In genomic region chr7:25106790-25107502, GRCm38 (mm10) we compare ENCODE assay signal across 15 mouse cellular contexts. TPM values are rescaled to one million over a fixed set of nuclear protein-coding genes. Genes with fewer than 3 reads are reported as not detected.
DNase-seq lines count a peak whose midpoint lies in the region; ATAC-seq lines count a peak whose summit lies in the region.
"Had no signal": no experiment of that assay in that cellular context is flagged by ENCODE, and none has a peak within 500 bp of the region (broad histone marks: within the 10 kb centered on the region; RNA-seq: fewer than 3 reads in every experiment).

No protein-coding gene starts in this region.

- H3K9me3 ChIP-seq in hindbrain, embryonic 10.5 days = no peaks in the 10 kb centered on the region
- H3K9me3 ChIP-seq in hindbrain, embryonic 16.5 days (ENCODE audit: control insufficient read depth, low read length) = no peaks in the 10 kb centered on the region
- H3K9me3 ChIP-seq in midbrain, embryonic 13.5 days = no peaks in the 10 kb centered on the region
- H3K9me3 ChIP-seq in midbrain, embryonic 11.5 days (ENCODE audit: control insufficient read depth, low read length) = no peaks in the 10 kb centered on the region
- H3K9me3 ChIP-seq: embryonic facial prominence, embryonic 13.5 days; G1E had no signal

- peaks cover 14% of the 10 kb centered on the region for H3K4me1 ChIP-seq in hindbrain, embryonic 10.5 days (replicated peaks)
- H3K4me1 ChIP-seq in hindbrain, embryonic 16.5 days (ENCODE audit: control insufficient read depth, insufficient read depth, low read depth, low read length) = no peaks in the 10 kb centered on the region
- peaks cover 14% of the 10 kb centered on the region; the same call in 1 of the 2 replicates for H3K4me1 ChIP-seq in midbrain, embryonic 13.5 days (replicated peaks)
- H3K4me1 ChIP-seq in midbrain, embryonic 11.5 days (ENCODE audit: control insufficient read depth, insufficient read depth, low read length) = no peaks in the 10 kb centered on the region
- H3K4me1 ChIP-seq: embryonic facial prominence, embryonic 13.5 days had no signal

- H3K27ac ChIP-seq in hindbrain, embryonic 10.5 days = peak overlapping the region; percentile 64
- no peak overlapping the region for H3K27ac ChIP-seq in hindbrain, embryonic 16.5 days (ENCODE audit: low read depth, low read length)
- H3K27ac ChIP-seq in midbrain, embryonic 13.5 days = no peak overlapping the region
- no peak overlapping the region for H3K27ac ChIP-seq in midbrain, embryonic 11.5 days (ENCODE audit: low read depth, low read length)
- H3K27ac ChIP-seq: embryonic facial prominence, embryonic 13.5 days; hindbrain, embryonic 14.5 days had no signal

- no peak overlapping the region for H3K9ac ChIP-seq in hindbrain, embryonic 16.5 days (ENCODE audit: low read depth, low read length)
- H3K9ac ChIP-seq in midbrain, embryonic 13.5 days (replicated peaks) = no peak overlapping the region
- H3K9ac ChIP-seq in midbrain, embryonic 11.5 days (ENCODE audit: low read length) = no peak overlapping the region
- H3K9ac ChIP-seq: embryonic facial prominence, embryonic 13.5 days; hindbrain, embryonic 14.5 days had no signal

- H3K36me3 ChIP-seq in hindbrain, embryonic 10.5 days = no peaks in the 10 kb centered on the region
- H3K36me3 ChIP-seq in hindbrain, embryonic 16.5 days (ENCODE audit: control insufficient read depth, insufficient read depth, low read length) = 0 out of 2 replicates have a peak, but pooled peaks cover 2% of the 10 kb centered on the region
- peaks cover 2% of the 10 kb centered on the region; the same call in 1 of the 2 replicates for H3K36me3 ChIP-seq in midbrain, embryonic 13.5 days
- no peaks in the 10 kb centered on the region for H3K36me3 ChIP-seq in midbrain, embryonic 11.5 days (ENCODE audit: control insufficient read depth, insufficient read depth, low read length)
- H3K36me3 ChIP-seq: embryonic facial prominence, embryonic 13.5 days; G1E had no signal

- DNase-seq in hindbrain, embryonic 10.5 days (ENCODE audit: low spot score) = peak; percentile 32
- DNase-seq in midbrain, embryonic 11.5 days (ENCODE audit: low spot score, missing footprints) = no peak
- DNase-seq in thymus, postnatal 36 days = no peak
- DNase-seq: adrenal gland, adult 2 months; left cerebral cortex, postnatal 4 days; right cerebral cortex, postnatal 25 days had no signal

- no peak overlapping the region; the same call in 1 of the 2 replicates for H3K4me3 ChIP-seq in hindbrain, embryonic 10.5 days
- no peak overlapping the region for H3K4me3 ChIP-seq in hindbrain, embryonic 16.5 days (ENCODE audit: low read length)
- H3K4me3 ChIP-seq in midbrain, embryonic 13.5 days (replicated peaks) = no peak overlapping the region
- no peak overlapping the region for H3K4me3 ChIP-seq in midbrain, embryonic 11.5 days (ENCODE audit: low read depth, low read length)
- H3K4me3 ChIP-seq: embryonic facial prominence, embryonic 13.5 days; myocyte had no signal

- no peaks in the 10 kb centered on the region for H3K27me3 ChIP-seq in hindbrain, embryonic 10.5 days (ENCODE audit: insufficient read depth, poor library complexity, severe bottlenecking)
- H3K27me3 ChIP-seq in hindbrain, embryonic 16.5 days (replicated peaks; ENCODE audit: control insufficient read depth, insufficient read depth, low read length) = no peaks in the 10 kb centered on the region
- H3K27me3 ChIP-seq in midbrain, embryonic 13.5 days = no peaks in the 10 kb centered on the region
- no peaks in the 10 kb centered on the region for H3K27me3 ChIP-seq in midbrain, embryonic 11.5 days (ENCODE audit: control insufficient read depth, insufficient read depth, low read length)
- H3K27me3 ChIP-seq: embryonic facial prominence, embryonic 13.5 days had no signal

- WGBS in hindbrain, embryonic 10.5 days = 41% methylated on average over 17 of the region's 17 CpGs
- 47% methylated on average over 16 of the region's 17 CpGs for WGBS in hindbrain, embryonic 16.5 days
- WGBS in midbrain, embryonic 13.5 days = 52% methylated on average over 17 of the region's 17 CpGs
- 50% methylated on average over 17 of the region's 17 CpGs for WGBS in midbrain, embryonic 11.5 days

- H3K4me2 ChIP-seq in hindbrain, embryonic 16.5 days (ENCODE audit: low read length) = no peak overlapping the region
- H3K4me2 ChIP-seq in midbrain, embryonic 13.5 days (replicated peaks) = no peak overlapping the region
- no peak overlapping the region for H3K4me2 ChIP-seq in midbrain, embryonic 11.5 days
- H3K4me2 ChIP-seq: embryonic facial prominence, embryonic 13.5 days; hindbrain, embryonic 14.5 days had no signal

- ATAC-seq in hindbrain, embryonic 16.5 days = no peak; the same call in 1 of the 2 replicates
- ATAC-seq in midbrain, embryonic 13.5 days = 0 out of 2 replicates have a peak, but pooled peaks have one; percentile 10
- ATAC-seq in midbrain, embryonic 11.5 days (ENCODE audit: low FRiP score) = no peak
- ATAC-seq in activated CD4-positive, CD25-positive, alpha-beta regulatory T cell, adult 4 months = peak; percentile 57
- ATAC-seq in megakaryocyte progenitor cell, adult 5-6 weeks (replicated peaks; ENCODE audit: poor library complexity) = peak; percentile 76
- ATAC-seq in frontal cortex, adult (ENCODE audit: low TSS enrichment) = no peak

RNA-seq across cellular contexts. Expression of gene Zfp574, which starts 34.6 kb away (rescaled TPM):
- polyA plus RNA-seq in hindbrain, embryonic 10.5 days (2016; fragmentation: Nextera tagmentation; extraction: Ambion mirVana) = 44.4 and 45.9 TPM in 2 replicates
- 30.0 and 39.7 TPM in 2 replicates for polyA plus RNA-seq in hindbrain, embryonic 16.5 days (2015; fragmentation: Nextera tagmentation; extraction: Ambion mirVana)
- polyA plus RNA-seq in midbrain, embryonic 13.5 days (2015; fragmentation: Nextera tagmentation; extraction: Ambion mirVana) = 36.1 and 36.4 TPM in 2 replicates
- 20.3 and 22.9 TPM in 2 replicates for polyA plus RNA-seq in midbrain, embryonic 11.5 days (2014; fragmentation: Nextera tagmentation; extraction: Ambion mirVana)
- 10 to 100 TPM in 1 of 2 experiments, 1 to 10 TPM in 1; 8.9 to 14.2 TPM for polyA plus RNA-seq in activated CD4-positive, CD25-positive, alpha-beta regulatory T cell, adult 4 months (2017; shearing (Covaris generic))
- 6.2 and 7.6 TPM in 2 replicates for total RNA-seq in megakaryocyte progenitor cell, adult 5-6 weeks (2015)
- total RNA-seq in megakaryocyte progenitor cell, adult 5-6 weeks (2017) = 4.5 and 4.8 TPM in 2 replicates

RNA-seq across cellular contexts. Expression of gene Grik5, which starts 34.8 kb away (rescaled TPM):
- polyA plus RNA-seq in hindbrain, embryonic 10.5 days (2016; fragmentation: Nextera tagmentation; extraction: Ambion mirVana) = 5.5 and 7.9 TPM in 2 replicates
- polyA plus RNA-seq in hindbrain, embryonic 16.5 days (2015; fragmentation: Nextera tagmentation; extraction: Ambion mirVana) = 12.5 and 15.8 TPM in 2 replicates
- polyA plus RNA-seq in midbrain, embryonic 13.5 days (2015; fragmentation: Nextera tagmentation; extraction: Ambion mirVana) = 14.0 and 19.4 TPM in 2 replicates
- polyA plus RNA-seq in midbrain, embryonic 11.5 days (2014; fragmentation: Nextera tagmentation; extraction: Ambion mirVana) = 8.7 and 9.3 TPM in 2 replicates
- 1 to 10 TPM; 2.2 to 2.4 TPM for polyA plus RNA-seq in activated CD4-positive, CD25-positive, alpha-beta regulatory T cell, adult 4 months (2017; shearing (Covaris generic))
- 3.1 and 5.6 TPM in 2 replicates for total RNA-seq in megakaryocyte progenitor cell, adult 5-6 weeks (2015)
- 3.4 and 3.9 TPM in 2 replicates for total RNA-seq in megakaryocyte progenitor cell, adult 5-6 weeks (2017)

Comparison
In these comparisons a context has a peak if more than half of its experiments do, and no peak if none do; other contexts are left out.
1. ATAC-seq: peak in midbrain, embryonic 13.5 days (single experiment), activated CD4-positive, CD25-positive, alpha-beta regulatory T cell, adult 4 months (single experiment) and megakaryocyte progenitor cell, adult 5-6 weeks (single experiment); none in hindbrain, embryonic 16.5 days (single experiment), midbrain, embryonic 11.5 days (single experiment) and frontal cortex, adult (single experiment).